Mouse (Mus musculus): ENCODE results near the gene Mipep.
A peak's percentile ranks its signal among the peaks of the same experiment; 100 is the strongest.

Mipep gene

GRCm38 (mm10) chr14:60866399-60866798 is 82.0 kb downstream of the Mipep start:
- DNase-seq (ENCODE audit: low read depth, low spot score), result no peak

GRCm38 (mm10) chr14:60868325-60868724 is 84.0 kb downstream of the Mipep start:
- DNase-seq (ENCODE audit: low read depth, low spot score), result no peak

- DNase-seq (ENCODE audit: low read depth, low spot score), result no peak
Measured at GRCm38 (mm10) chr14:60871831-60872230, 87.5 kb downstream of the Mipep start.

GRCm38 (mm10) chr14:60882106-60882505 is 97.7 kb downstream of the Mipep start:
- no peak for DNase-seq (ENCODE audit: low read depth, low spot score)

- DNase-seq (ENCODE audit: low read depth, low spot score), result no peak
Measured at GRCm38 (mm10) chr14:60882681-60883080, 98.3 kb downstream of the Mipep start.

- no peak for DNase-seq (ENCODE audit: low read depth, low spot score)
Measured at GRCm38 (mm10) chr14:60885361-60885950, 101.1 kb downstream of the Mipep start.

GRCm38 (mm10) chr14:60893882-60894281 is 109.5 kb downstream of the Mipep start:
- no peak for DNase-seq (ENCODE audit: low read depth, low spot score)

- peak; percentile 28 for DNase-seq (ENCODE audit: low read depth, low spot score)
Measured at GRCm38 (mm10) chr14:60895172-60896000, 111.0 kb downstream of the Mipep start.

GRCm38 (mm10) chr14:60898086-60898667 is 113.8 kb downstream of the Mipep start:
- no peak for DNase-seq (ENCODE audit: low read depth, low spot score)

GRCm38 (mm10) chr14:60904501-60904900 is 120.1 kb downstream of the Mipep start:
- DNase-seq (ENCODE audit: low read depth, low spot score), result no peak

- DNase-seq (ENCODE audit: low read depth, low spot score), result no peak
Measured at GRCm38 (mm10) chr14:60906421-60907374, 122.3 kb downstream of the Mipep start.

- DNase-seq (ENCODE audit: low read depth, low spot score), result no peak
Measured at GRCm38 (mm10) chr14:60909351-60909750, 125.0 kb downstream of the Mipep start.

- DNase-seq (ENCODE audit: low read depth, low spot score), result no peak
Measured at GRCm38 (mm10) chr14:60910506-60911444, 126.4 kb downstream of the Mipep start.

- no peak for DNase-seq (ENCODE audit: low read depth, low spot score)
Measured at GRCm38 (mm10) chr14:60912981-60913468, 128.7 kb downstream of the Mipep start.

- no peak for DNase-seq (ENCODE audit: low read depth, low spot score)
Measured at GRCm38 (mm10) chr14:60916661-60917060, 132.3 kb downstream of the Mipep start.

GRCm38 (mm10) chr14:60926011-60926410 is 141.6 kb downstream of the Mipep start:
- DNase-seq (ENCODE audit: low read depth, low spot score), result peak; percentile 32

- DNase-seq (ENCODE audit: low read depth, low spot score), result no peak
Measured at GRCm38 (mm10) chr14:60935705-60936104, 151.3 kb downstream of the Mipep start.

- DNase-seq (ENCODE audit: low read depth, low spot score), result no peak
Measured at GRCm38 (mm10) chr14:60937481-60938039, 153.2 kb downstream of the Mipep start.
